Mouse (Mus musculus): ENCODE results near the gene Ulk4. TPM values are rescaled to one million over a fixed set of nuclear protein-coding genes. Genes with fewer than 3 reads are reported as not detected.

Gene Ulk4
- total RNA-seq, 2 experiments from 2014 or later, result 2.5 to 2.7 TPM

DNA sequence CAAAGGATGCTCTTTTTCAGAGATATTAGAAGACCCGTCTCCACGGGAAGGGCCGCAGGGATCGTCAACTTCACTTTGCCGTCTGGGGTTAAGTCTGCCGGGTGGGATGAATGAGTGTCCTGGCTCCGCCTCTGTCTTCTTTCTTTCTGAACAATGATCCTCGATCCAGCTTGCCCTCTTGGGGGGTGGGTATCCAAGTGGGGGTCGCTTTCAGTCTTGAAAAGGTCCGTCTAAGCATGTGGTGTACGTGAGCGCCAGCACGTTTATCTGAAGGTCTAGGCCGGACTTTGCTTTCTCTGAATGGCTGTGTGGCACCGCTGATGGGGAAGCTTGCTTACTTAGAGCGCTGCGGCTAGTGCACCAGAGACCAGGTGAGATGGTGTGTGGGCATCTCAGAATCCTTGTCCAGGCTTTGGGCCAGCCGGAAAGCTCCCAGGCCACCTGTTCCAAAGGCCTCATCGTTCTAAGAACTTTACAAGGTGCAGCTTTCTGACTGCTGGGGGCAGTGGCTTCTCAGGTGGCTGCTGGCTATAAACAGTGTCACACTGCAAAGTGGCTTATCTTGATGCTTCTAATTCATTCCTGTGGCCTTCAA is 23.1 kb upstream of the Ulk4 start:
- peak; percentile 6 for DNase-seq

DNA sequence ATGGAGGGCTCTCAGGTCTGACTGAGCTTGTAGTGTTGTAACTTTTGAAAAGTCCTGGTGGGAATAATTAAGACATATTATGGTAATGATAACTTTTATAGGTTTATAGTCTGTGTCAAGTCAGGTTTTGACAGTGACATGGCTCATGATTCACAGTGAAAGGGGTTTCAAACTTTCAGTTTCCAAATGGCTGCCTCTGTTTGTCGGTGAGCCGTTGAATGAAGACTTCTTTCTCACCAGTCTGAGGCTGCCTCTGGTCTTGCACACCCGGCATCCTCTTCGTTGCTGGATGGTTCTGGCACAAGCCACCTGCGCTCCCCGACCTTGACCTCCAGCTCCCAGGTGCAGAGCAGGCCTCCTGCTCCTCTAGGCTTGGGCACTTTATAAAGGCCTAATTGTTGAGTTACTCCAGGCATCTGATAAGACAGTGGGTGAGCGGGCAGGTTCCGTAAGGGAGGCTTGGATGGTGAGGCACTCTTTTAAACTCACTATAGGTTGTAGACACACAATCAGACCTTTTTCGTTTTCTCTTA is 22.3 kb upstream of the Ulk4 start:
- DNase-seq, result peak; percentile 13

DNA sequence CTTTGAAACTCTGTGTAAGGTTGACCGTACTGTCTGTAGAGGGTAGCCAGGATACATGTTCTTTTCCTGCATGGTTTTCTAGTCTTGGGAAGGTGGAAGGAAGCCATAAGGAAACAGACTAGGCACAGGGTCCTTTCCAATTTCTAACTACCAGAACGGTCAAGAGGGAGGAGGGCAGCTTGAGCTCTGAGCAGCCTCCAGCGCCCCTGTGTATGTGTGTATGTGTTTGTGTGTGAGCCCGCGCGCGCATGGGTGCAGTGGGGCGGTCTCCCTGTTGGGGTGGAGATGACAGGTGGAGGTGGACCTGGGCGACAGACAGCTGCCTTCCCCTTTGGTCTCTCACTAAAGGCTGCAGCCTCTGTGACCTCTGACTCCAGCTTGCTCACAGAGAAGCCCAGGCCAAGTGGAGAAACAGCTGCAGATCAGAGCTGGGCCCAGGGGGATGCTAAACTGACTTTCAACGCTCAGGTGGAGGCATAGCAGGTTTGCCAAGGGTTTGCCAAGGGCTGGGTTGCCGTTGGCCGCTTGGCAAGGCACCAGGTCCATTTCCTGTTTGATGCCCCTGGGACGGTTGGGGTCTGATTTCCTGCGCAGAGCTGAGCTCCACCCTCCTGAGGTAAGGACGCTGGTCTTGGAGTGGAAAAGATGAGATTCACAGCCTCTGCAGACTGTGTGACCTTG is 21.6 kb upstream of the Ulk4 start:
- peak; percentile 75 for DNase-seq

DNA sequence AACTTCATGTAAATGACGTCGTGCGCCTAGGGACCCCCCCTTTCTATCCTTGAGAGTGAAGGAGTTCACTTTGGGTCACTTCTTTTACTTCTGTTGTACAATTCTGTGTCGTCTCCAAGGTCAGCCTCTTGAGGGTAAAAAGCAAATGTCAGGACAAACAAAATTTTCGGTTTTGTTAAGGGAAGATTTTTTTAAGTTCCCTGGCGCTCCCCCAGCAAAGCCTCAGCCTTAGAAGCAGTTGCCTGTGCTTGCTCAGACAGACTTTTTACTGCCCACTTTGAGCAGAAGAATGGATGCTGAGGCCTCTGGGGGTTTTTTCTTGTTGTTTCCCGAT is 21.0 kb upstream of the Ulk4 start:
- DNase-seq, result no peak

DNA sequence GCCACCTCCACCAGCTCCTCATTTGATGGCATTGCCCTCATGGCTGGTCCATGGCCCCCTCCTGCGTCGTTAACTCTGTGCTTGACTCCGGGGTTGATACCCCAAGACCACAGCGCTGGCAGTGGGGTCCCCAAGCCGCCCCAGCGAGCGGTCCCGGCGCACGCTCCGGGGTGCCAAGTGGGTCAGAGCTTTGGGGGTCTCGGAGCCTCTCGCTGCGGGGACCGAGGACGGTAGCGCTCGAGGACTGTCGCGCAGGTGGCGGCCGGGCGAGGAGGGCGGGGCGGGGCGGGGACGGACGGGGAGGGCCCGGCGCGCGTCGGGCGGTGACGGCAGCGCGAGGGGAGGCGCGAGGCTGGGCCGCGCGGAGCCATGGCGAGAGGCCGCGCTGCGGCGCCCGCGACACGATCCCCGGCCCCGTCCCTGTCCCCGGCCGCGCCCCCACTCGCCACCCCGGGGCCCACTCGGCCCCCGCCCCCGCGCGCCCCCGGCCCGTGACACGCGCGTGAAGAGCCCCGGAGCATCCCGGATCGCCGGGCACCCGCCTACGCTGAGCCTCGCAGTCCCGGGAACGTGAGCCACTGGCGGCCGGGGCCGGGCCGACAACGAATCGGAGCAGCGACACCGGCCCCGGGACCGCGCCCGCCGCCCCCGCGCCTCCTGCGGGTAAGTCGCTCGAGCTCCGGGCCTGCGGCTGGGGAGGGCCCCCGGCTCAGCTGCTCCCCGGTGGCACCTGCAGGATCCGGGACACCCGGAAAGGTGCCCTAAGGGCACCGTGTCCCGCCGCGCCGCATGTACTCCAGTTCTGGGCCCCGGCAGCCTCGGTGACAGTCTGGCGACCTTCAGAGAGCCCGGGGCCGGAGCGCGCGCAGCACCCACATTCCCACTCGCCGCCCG is 20.4 kb upstream of the Ulk4 start, which contains the start of gene Trak1:
TSS of gene Trak1 (plus strand) at position 332 of the 894 bp plus-strand sequence.
- peak; percentile 76 for DNase-seq

DNA sequence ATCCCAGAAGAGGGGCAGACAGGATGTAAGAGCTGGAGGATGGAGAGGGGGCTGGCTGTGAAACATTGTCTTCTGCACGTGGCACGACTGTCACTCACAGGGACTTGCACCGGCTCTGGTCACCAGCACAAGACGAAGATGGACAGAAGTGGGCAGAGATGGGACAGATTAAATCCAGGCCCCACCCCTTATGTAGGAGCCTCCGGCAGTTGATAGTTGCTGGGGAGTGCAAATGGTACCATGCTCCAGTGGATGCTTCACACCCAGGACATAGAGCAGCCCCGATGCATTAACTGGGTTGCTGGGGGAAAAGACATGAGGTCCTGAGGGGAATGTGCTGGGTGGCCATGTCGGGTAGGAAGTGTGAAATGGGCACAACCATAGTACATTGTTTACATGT is 18.2 kb upstream of the Ulk4 start:
- DNase-seq, result no peak

DNA sequence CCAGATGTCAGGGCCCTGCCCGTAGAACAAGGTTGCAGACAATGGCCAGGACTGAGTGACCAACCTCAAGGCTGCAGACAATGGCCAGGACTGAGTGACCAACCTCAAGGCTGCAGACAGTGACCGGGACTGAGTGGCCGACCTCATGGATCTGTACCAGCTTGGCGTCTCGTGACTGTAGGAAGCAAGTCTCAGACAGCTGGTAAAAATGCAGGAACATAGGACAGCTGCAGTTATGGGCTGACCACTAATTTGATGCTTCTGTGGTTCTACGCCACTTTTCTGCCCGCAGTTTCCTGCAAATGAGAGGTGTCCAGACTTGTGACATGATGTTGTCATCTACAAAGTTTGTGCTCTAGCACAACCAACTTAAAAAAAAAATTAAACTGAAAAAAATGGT is 16.2 kb upstream of the Ulk4 start:
- DNase-seq, result no peak

DNA sequence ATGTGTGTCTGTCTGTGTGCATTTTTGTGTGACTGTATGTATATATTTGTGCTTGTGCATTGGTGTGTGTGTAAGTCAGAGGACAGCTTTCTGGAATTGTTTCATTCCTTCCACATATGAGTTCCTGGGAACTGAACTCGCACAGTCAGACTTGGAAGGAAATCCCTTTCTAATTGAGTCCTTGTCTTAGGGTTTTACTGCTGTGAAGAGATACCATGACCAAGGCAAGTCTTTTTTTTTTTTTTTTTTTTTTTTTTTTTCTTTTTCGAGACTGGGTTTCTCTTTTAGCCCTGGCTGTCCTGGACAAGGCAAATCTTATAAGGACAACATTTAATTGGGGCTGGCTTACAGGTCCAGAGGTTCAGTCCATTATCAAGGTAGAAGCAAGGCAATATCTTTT is 14.3 kb upstream of the Ulk4 start:
- no peak for DNase-seq

DNA sequence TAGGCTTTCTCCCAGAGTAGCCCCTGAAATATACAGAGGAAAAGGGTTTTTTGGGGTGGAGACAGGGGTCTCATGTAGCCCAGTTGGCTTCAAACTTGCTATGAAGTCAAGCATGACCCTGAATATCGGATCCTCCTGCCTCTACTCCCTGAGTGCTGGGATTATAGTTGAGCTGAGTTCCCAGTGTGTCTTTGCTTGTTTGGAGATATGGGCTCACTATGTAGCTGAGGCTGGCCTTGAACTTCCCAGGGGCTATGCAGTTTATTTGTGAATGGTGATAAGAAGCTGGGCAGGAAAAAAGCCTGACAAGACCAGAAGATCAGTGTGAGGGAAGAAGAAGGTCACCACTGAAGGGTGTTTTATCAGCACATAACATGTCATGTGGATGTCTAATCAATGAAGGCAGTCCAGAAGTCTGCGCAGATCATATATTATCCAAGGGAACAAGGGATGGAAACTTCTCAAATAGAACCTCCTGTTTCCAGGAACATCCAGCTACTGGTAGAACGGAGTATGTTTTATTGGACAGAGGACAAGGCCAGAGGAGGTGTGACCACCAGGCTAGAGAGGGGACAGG is 9.4 kb upstream of the Ulk4 start:
- DNase-seq, result no peak

DNA sequence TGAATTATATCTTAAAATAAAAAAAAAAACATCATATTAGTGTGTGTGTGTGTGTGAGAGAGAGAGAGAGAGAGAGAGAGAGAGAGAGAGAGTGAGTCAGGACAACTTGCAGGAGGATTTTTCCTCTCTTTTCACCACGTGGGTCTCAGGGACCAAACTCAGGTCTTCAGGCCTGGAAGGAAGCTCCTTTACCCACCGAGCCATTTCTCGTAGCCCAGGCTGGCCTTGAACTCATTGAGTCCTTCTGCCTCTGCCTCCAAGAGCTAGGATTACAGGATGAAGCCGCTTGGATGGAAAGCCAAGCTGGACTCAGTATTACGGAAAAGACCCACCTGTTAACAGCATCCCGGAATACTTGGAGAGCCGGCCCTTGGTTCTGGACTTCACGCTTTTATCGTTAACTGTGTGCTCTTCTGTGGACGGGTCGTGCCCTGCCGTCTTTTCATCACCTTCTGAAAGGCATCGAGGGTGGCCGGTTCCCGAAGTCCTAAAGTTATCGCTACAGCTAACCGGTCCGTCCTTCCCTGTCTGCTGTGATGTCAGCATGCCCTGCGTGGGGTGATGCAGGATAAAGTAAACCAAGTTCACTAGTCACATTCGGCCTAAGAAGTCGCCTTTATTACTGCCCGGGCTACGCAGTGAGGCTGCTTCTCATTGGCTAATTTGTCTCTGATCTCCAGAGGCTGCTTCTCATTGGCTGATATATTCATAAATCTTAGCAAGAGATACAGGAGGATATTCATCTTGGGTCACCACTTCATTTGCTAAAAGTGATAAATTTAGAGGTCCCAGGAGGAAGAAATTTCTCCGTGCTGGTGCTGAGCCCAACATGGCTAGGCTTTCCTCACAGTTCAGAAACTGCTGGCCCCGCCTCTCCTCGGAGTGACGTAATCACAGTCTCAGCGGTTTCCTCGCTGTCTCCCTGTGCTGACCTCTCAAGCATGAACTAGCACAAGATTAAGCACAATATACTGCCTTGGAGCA is 8.6 kb upstream of the Ulk4 start:
- peak; percentile 77 for DNase-seq

DNA sequence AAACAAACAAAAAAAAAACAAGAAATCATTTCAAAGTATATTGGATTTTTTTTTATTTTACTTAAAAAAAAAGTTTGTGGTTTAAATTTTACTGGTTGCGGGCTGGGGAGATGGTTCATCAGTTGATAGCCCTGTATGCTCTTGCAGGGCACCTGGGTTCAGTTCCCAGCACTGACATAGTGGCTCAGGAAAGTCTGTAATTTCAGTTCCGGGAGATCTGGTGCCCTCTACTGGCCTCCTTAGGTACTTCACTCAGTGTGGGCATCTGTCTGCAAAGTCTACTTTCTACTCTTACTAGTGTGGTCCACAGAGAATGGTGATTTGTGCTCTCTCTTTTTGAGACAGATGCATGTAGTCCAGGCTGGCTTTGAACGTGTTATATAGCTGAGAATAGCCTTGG is 7.4 kb upstream of the Ulk4 start:
- peak; percentile 62 for DNase-seq

DNA sequence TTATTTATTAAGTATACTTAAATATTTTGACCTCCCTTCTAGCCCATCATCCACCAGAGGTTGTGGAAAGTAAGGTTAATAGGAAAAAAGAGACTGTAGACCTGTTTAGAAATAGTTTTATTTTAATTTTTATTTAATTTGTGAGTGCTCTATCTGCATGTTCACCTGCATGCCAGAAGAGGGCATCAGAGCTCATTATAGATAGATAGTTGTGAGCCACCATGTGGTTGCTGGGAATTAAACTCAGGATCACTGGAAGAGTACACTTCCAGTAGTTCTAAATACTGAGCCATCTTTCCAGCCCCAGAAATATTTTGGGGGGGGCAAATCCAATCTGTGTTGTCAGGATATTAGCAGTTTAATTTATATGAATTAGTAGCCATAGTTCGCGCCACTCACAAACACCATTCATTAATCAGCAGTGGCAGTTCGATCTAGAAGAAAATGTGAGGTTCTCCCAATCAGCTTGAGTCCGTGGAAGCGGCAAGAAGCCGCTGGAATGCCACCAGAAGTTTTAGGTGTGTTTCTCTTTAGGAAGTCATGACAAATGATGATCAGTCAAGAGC is 6.7 kb upstream of the Ulk4 start:
- DNase-seq, result no peak

DNA sequence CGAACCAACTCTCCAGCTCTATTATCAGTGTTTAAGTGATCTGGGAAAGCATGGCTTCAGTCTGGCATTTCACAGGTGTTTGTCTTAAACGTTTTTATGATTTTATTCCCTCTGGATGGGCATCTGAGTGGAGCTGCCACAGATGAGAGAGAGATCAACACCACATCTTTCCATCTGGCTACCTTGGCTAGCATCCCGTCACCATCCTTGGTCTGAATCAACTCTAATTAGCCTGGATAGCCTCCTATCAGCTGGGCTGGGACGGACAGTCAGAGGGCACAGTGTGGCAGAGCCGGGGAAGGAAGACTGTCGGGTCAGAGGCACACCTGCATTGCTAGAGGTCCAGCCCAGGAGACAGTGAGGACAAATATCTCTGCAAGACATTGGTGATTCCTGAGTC is 4.9 kb upstream of the Ulk4 start:
- DNase-seq, result no peak

DNA sequence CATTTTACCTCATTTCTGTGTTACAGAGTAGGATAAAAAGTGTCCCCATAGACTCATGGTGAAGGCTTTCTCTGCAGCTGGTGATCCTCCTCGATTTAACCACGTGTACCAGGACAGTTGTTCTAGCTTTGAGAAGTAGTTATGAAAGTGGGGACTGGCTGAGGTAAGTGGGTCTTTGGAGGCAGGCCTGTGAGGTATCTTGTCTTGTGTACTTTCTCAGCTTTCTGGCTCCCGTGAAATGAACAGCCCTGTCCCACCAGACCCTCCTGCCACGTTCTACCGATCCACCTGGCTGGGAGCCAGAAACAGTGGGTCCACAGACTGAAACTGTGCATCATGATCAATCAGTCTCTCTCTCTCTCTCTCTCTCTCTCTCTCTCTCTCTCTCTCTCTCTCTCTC is 2.2 kb upstream of the Ulk4 start:
- DNase-seq, result no peak

DNA sequence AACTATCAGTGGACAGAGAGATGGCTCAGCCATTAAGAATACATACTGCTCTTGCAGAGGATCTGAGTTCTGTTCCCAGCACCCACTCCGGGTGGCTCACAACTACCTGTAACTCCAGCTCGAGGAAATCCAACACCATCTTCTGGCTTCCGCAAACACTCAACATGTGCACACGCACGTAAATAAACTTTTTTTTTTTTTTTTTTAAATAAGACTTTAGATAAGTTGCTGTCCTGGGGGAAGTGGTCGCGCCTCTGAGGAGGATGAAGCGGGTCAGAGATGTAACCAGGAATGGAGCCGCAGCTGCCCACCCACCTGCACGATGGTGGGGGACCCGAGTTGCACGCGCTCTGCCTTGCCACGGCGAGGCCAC is 266 bp downstream of the Ulk4 start:
- no peak for DNase-seq

DNA sequence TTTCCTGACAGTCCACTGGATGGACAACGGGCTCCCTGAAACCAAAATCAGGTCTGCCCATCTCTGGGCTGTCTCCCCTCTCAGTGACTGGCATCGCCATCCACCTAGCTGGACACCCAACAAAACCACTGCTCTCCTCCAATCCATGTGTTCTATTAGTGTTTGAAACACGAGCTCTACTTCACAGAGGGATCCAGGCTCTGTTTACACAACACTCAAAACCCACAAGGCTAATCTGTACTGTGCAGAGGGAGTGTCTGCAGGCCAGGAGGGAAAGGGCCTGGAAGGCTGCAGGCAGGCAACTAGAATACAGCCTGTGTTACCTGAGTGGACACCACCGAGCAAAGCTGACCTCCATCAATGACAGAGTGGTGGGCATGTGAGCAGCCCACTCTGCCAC is 5.4 kb downstream of the Ulk4 start:
- no peak for DNase-seq

DNA sequence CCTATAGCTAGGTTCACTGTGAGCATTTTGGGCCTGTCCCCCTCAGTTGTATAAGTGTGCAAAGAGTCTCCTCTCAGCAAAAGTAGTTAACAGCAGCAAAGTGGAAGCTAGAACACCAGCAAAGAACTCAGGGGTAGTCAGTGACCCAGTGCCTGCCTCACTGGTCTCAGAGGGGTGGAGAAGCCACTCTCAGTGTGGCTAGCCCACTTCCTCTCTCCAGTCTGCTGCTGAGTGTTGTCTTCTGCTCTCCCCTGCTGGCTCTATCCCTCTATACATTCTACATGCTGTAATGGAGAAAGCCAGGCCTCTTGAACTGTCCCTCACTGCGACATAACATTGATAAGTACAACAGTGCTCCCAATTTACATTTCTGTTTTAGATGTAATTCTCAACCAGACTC is 5.8 kb downstream of the Ulk4 start:
- no peak for DNase-seq

DNA sequence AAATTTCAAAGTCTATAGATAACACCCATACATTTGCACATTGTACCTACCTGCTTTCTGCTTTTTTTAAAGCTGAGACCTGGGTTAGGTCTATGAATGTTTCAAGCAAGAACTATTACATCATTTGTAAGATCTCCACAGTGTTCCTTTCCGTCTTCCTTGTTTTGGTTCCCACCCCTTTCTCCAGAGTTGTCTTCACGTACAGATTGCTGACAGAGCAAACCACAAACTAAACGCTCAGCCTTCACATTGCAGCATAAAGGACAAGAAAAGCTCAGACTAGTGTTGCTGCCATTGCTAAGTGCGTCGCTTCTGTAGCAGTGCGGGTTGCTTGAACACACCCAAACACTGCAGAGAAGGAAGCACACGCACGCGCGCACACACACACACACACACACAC is 11.7 kb downstream of the Ulk4 start:
- DNase-seq, result no peak

DNA sequence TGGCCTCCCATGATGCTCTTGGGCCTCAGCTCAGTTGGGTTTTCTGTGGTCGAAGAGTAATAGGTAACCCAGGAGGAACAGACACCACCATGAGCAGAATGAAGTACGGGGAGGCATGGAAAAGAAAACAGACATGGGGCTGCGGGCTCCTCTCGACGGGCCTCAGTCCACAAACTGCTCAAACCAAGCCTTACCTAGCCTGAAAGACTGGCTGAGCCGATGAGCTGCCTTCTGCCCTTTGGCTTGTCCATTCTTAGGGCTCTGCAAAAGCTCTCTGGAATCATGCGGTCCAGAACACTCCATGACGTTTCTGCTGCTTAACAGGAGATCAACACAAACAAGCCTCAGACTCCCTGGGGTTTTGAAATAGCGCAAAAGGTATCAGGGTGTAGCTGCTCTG is 19.9 kb downstream of the Ulk4 start:
- peak; percentile 2 for DNase-seq

DNA sequence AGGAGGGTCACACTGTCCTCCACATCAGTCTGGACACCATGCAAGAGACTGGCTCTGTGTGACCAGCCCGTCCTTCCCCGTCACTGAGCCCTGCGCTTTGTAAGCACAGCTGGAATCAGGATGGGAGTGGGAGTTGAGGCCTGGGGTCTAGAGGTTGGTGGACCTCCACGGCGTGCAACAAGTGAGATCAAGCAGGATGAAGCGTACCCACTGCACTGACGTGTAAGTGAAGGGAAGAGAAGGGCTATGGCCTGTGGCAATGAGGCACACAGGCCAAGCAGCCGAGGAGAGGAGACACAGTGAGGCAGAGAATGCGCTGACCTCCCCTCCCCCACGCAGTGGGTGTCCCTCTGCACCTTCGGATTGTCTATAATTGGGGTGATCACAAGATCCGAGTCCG is 22.2 kb downstream of the Ulk4 start:
- DNase-seq, result peak; percentile 6

DNA sequence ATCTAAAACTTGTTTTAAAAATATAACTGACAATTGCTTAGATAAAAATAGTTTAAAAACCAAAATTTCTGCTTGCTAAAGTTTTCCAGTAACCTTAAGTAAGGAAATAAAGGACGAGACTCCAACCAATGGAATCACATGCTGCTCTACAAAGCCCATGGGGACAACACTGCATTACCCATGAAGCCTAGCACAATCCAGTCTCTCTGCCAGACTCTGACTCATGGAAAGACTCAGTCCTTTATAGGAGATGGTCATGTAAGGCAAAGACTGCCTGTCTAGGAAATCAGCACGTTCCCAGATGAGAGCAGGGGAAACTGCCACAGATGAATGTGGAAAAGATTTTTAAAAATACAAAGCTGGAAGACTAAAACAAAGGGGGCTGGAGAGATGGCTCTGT is 23.0 kb downstream of the Ulk4 start:
- DNase-seq, result peak; percentile 57

DNA sequence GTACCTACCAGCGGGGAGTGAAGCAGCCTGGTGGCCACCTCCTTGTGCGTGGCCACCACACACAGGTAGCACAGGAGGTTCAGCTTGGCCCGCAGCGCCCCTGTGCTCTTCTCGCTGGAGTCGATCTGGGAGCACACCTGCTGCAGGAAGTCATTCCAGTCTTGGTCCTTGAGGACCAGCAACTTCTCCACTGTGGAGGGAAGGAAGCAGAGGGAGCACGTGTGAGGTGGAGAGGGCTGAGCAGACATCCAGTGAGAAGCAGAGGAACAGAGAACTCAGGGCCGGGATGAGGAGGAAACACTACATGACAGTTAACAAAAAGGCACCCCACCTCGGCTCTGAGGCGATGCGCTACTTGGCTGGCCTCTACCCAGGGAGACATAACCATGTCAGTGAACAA is 26.1 kb downstream of the Ulk4 start:
- DNase-seq, result peak; percentile 3

Measured in heart, postnatal 4 days (tissue).